Mouse (Mus musculus): ENCODE results near the gene Mrnip.

- no peak for TF ChIP-seq CTCF (IDR thresholded peaks at IDR 0.05; ENCODE audit: low read depth)
- no peak for TF ChIP-seq EP300 (IDR thresholded peaks at IDR 0.05; ENCODE audit: low read depth)
Observed at GRCm38 (mm10) chr11:50227226-50227625, 53.0 kb downstream of the Mrnip start.

Measured in liver, embryonic 14.5 days (tissue).